Mouse (Mus musculus) heart, postnatal 4 days (tissue): ENCODE results near the gene Gm8050. TPM values are rescaled to one million over a fixed set of nuclear protein-coding genes. Genes with fewer than 3 reads are reported as not detected.
A peak's percentile ranks its signal among the peaks of the same experiment; 100 is the strongest.
"Not testable (repeated sequence)": the region's sequence is repeated elsewhere in the genome, so short reads cannot be mapped to it uniquely, and the experiment has no call there.

ENCODE experiments used
- DNase-seq: peaks from one replicate; pipeline ENCODE4 v3.0.0; 2021
- total RNA-seq, 2 experiments: library from RNA; stranded (reverse); gene quantifications; 2 replicates each; pipeline ENCODE4 v1.2.3; 2021

The Gm8050 gene
- total RNA-seq: not detected

DNA sequence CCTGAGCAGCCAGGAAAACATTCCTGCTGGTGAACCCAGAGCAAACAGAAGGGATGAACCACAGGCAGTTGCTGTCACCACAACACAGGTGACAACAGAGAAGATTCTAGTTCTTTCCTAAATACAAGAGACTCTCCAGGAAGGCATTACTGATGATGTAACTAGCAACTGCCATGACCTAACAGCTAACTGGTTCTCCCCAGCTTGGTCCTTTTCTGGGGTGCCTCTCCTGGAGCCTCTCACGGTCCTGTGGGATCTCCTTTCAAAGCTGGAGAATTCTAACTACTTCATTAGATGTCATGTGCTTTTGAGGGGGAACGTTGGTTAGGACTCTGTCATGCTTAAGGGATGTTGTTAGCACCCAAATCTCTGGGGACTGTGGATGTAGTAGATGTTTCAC is at the start of gene Gm8050:
TSS of gene Gm8050 (minus strand) at position 101 of the 400 bp plus-strand sequence.
- not testable (repeated sequence) for DNase-seq

DNA sequence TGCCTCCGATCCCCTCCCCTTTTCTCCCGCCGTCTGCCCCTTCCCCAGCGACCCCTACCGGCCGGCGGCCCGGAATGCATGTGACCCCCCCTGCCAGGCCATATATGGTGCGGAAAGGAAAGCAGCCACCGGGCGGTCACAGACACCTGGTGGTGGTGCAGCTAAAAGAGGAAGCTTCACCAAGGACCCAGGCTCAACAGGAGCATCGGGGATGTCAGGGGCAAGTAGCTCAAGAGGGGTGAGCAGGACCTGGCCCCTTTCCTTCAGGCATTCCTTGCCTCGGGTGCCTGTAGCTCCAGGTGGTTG is 37.1 kb upstream of the Gm8050 start:
- DNase-seq: peak; percentile 4

DNA sequence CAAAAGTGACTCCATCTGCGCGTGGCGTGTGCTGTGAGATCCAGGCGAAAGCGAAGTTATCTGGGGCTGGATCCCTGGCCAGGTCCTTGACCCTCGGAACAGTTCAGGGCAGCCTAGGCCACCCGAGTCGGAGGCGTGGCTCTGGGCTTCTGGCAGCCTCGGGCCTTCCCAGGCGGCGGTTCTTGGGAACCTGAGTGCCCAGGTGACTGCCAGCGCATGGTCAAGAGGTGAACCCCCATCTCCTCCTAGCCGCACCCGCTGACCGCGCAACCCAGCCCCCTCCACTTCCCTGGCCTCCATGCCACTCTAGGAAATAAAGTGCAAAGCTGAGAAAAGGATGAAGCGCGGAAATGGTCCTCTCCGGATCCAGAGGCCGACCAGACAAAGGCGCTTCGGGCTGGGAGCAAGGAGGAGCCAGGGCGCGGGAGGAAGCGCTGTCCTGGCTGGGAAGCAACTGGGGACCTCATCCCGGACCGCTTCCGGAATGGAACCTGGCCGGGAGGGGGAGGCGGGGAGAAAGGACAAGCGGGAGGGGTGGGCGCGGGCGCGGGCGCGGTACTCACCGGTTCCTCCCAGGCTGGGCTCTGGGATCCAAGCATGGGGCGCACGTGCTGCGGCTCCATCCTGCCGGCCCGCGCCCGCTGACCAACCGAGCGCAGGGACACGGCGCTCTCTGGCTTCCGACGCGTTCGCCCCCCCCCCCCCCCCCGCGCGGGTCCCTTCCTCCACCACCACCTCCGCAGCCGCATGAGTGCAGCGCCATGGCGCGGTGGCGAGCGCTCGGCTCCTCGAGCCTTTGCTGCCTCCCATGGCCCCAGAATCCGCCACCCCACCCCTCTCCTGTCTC is 36.6 kb upstream of the Gm8050 start:
- DNase-seq: peak; percentile 29

DNA sequence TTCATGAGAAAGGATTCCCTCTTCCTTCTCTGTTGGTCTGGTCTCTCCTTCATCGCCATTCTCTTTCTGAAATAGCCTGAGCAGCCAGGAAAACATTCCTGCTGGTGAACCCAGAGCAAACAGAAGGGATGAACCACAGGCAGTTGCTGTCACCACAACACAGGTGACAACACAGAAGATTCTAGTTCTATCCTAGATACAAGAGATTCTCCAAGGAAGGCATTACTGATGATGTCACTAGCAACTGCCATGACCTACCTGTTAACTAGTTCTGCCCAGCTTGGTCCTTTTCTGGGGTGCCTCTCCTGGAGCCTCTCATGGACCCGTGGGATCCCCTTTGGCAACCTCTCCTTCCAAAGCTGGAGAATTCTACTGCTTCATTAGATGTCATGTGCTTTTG is 22.2 kb upstream of the Gm8050 start, which contains the start of gene Gm3636:
TSS of gene Gm3636 (minus strand) at position 101 of the 400 bp plus-strand sequence.
- DNase-seq: not testable (repeated sequence)

DNA sequence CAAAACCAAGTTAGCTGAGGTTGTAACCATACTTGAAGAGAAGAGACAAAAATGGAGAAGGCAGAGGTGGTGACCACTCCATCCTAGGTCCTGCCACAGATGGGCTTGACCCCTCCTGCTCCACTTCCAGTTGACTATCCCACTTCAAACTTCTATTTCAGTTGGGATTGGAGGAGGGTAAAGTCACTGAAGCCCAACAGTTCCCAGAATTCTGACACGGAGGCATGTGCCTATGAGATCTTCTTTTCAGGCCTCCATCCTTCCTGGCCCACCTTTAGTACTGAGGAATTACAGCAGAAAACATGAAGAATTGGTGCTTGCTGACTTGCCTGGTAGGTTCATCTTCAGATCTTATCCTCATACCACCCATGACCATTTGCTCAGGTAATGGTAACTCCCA is 36.0 kb downstream of the Gm8050 start, which contains the start of gene Gm10251:
TSS of gene Gm10251 (minus strand) at position 101 of the 400 bp plus-strand sequence.
- not testable (repeated sequence) for DNase-seq

Other genes starting within 250 kb of the Gm8050 start
- gene Gm8356, start 183.0 kb downstream of the Gm8050 start, total RNA-seq: under 1 TPM in 1 of 2 experiments, not detected in 1; 0.19 TPM
- under 1 TPM; 0.41 to 0.90 TPM for gene Gm3629, start 129.6 kb downstream of the Gm8050 start, total RNA-seq
- not detected for gene Gm3460, start 97.8 kb downstream of the Gm8050 start, total RNA-seq
- gene Gm10251, start 36.1 kb downstream of the Gm8050 start, total RNA-seq: not detected
- 1 to 10 TPM; 2.8 to 3.6 TPM for gene Gm3636, start 22.1 kb upstream of the Gm8050 start, total RNA-seq
- gene Gm8362, start 54.2 kb upstream of the Gm8050 start, total RNA-seq: under 1 TPM in 1 of 2 experiments, not detected in 1; 0.21 TPM
- gene Gm3642, start 120.1 kb upstream of the Gm8050 start, total RNA-seq: not detected
- gene Gm3667, start 169.7 kb upstream of the Gm8050 start, total RNA-seq: under 1 TPM; 0.43 to 0.59 TPM